Mouse (Mus musculus): ENCODE measurements around the gene Nkx3-2. TPM values are rescaled to one million over a fixed set of nuclear protein-coding genes. Genes with fewer than 3 reads are reported as not detected.

The Nkx3-2 gene
- total RNA-seq, 4 experiments from 2014 or later = not detected

Other genes starting within 250 kb of the Nkx3-2 start
- 100 to 1,000 TPM in 1 of 4 experiments, 10 to 100 TPM in 3; 88.5 to 109 (median 96.2) TPM for gene Rab28, start 56.3 kb downstream of the Nkx3-2 start, total RNA-seq (2022)
- gene Bod1l, start 79.8 kb upstream of the Nkx3-2 start, total RNA-seq (2022) = 10 to 100 TPM; 14.0 to 16.1 (median 15.5) TPM

Data from gastrocnemius, adult 8-10 months (tissue).